Mouse (Mus musculus) MEL (cell line): ENCODE measurements around the gene Kcnc2. TPM values are rescaled to one million over a fixed set of nuclear protein-coding genes. Genes with fewer than 3 reads are reported as not detected.

ENCODE experiments used
- DNase-seq: peaks from one replicate; pipeline ENCODE4 v3.0.0; 2011; ENCODE audit warnings: low read depth, low spot score
- H3K27ac ChIP-seq: 2 replicates; pipeline ENCODE4 v1.5.1; 2012; ENCODE audit warnings: low read depth, mild to moderate bottlenecking, control low read depth, low read length, moderate library complexity; ENCODE audit not compliant: control insufficient read depth
- H3K27me3 ChIP-seq, 2 experiments: fragments of 150-350 bp in 1 of 2; sonication (generic) in 1 of 2; 2 replicates each; pipeline ENCODE4 v1.6.1; 2012; ENCODE audit warnings: low read length in 2 of 2, mild to moderate bottlenecking in 2 of 2, improper control_type of control experiment in 1 of 2, moderate library complexity in 1 of 2; ENCODE audit not compliant: insufficient read depth in 2 of 2, control insufficient read depth in 1 of 2
- H3K36me3 ChIP-seq, 2 experiments: 2 replicates each; pipeline ENCODE4 v1.6.1; 2012 to 2014; ENCODE audit warnings: low read length in 2 of 2, improper control_type of control experiment in 1 of 2, inconsistent platforms in 1 of 2, mild to moderate bottlenecking in 1 of 2; ENCODE audit not compliant: insufficient read depth in 2 of 2, control insufficient read depth in 1 of 2
- H3K4me1 ChIP-seq, 2 experiments: fragments of 150-350 bp in 1 of 2; sonication (generic) in 1 of 2; 2 replicates each; pipeline ENCODE4 v1.6.1; 2012; ENCODE audit warnings: low read length in 2 of 2, improper control_type of control experiment in 1 of 2, mild to moderate bottlenecking in 1 of 2; ENCODE audit not compliant: insufficient read depth in 2 of 2, control insufficient read depth in 1 of 2
- H3K4me3 ChIP-seq, 2 experiments: fragments of 150-350 bp in 1 of 2; sonication (generic) in 1 of 2; 2 replicates each; pipeline ENCODE4 v1.5.1; 2012; ENCODE audit warnings: low read depth in 2 of 2, low read length in 2 of 2, mild to moderate bottlenecking in 2 of 2, moderate library complexity in 2 of 2, control low read depth in 1 of 2, improper control_type of control experiment in 1 of 2; ENCODE audit not compliant: control insufficient read depth in 1 of 2, insufficient read depth in 1 of 2
- H3K79me2 ChIP-seq: 2 replicates; pipeline ENCODE4 v1.6.1; 2012; ENCODE audit warnings: mild to moderate bottlenecking, low read length, moderate library complexity; ENCODE audit not compliant: control insufficient read depth, poor library complexity, insufficient read depth
- H3K9ac ChIP-seq: 2 replicates; pipeline ENCODE4 v1.6.1; 2012; ENCODE audit warnings: low read depth, mild to moderate bottlenecking, control low read depth, low read length, moderate library complexity; ENCODE audit not compliant: control insufficient read depth, poor library complexity, severe bottlenecking
- H3K9me3 ChIP-seq: fragments of 150-350 bp; sonication (generic); replicated peaks from 2 replicates; pipeline ENCODE4 v1.6.1; 2012; ENCODE audit warnings: mild to moderate bottlenecking, low read length, improper control_type of control experiment, moderate library complexity; ENCODE audit not compliant: insufficient read depth
- CHD1 ChIP-seq: IDR thresholded peaks from 2 replicates; pipeline ENCODE4 v1.6.1; 2012; ENCODE audit warnings: low read depth, mild to moderate bottlenecking, inconsistent platforms, low read length, improper control_type of control experiment
- CHD2 ChIP-seq: IDR thresholded peaks from 2 replicates; pipeline ENCODE4 v1.6.1; 2011; ENCODE audit warnings: low read length, improper control_type of control experiment
- CTCF ChIP-seq, 3 experiments: IDR thresholded peaks in 2 of 3; conservative IDR thresholded peaks in 1 of 3; 2 replicates each; pipeline ENCODE4 v1.5.1; 2011 to 2012; ENCODE audit warnings: low read length in 3 of 3, low read depth in 2 of 3, mild to moderate bottlenecking in 2 of 3, improper control_type of control experiment in 1 of 3, inconsistent platforms in 1 of 3, mixed read lengths in 1 of 3, moderate library complexity in 1 of 3; ENCODE audit not compliant: control insufficient read depth in 1 of 3, insufficient read depth in 1 of 3, poor library complexity in 1 of 3, severe bottlenecking in 1 of 3
- EP300 ChIP-seq, 2 experiments: IDR thresholded peaks; 2 replicates each; pipeline ENCODE4 v1.6.1; 2011; ENCODE audit warnings: improper control_type of control experiment in 2 of 2, low read length in 2 of 2, low read depth in 1 of 2, mild to moderate bottlenecking in 1 of 2
- ETS1 ChIP-seq: IDR thresholded peaks from 2 replicates; pipeline ENCODE4 v1.6.1; 2012; ENCODE audit warnings: low read depth, mild to moderate bottlenecking, inconsistent platforms, low read length, improper control_type of control experiment, moderate library complexity
- JUND ChIP-seq: IDR thresholded peaks from 2 replicates; pipeline ENCODE4 v1.6.1; 2011; ENCODE audit warnings: low read depth, mild to moderate bottlenecking, improper control_type of control experiment, low read length
- KAT2A ChIP-seq: conservative IDR thresholded peaks from 2 replicates; pipeline ENCODE4 v1.6.1; 2012; ENCODE audit warnings: low read depth, low read length, improper control_type of control experiment, inconsistent platforms
- MAFK ChIP-seq: IDR thresholded peaks from 2 replicates; pipeline ENCODE4 v1.6.1; 2011; ENCODE audit warnings: low read depth, mild to moderate bottlenecking, low read length, improper control_type of control experiment, borderline replicate concordance
- MEF2A ChIP-seq: IDR thresholded peaks from 2 replicates; pipeline ENCODE4 v1.6.1; 2014; ENCODE audit warnings: low read depth, mild to moderate bottlenecking, inconsistent platforms, low read length, improper control_type of control experiment; ENCODE audit not compliant: poor library complexity, insufficient replicate concordance, severe bottlenecking; ENCODE audit errors: extremely low read depth
- MXI1 ChIP-seq: IDR thresholded peaks from 2 replicates; pipeline ENCODE4 v1.6.1; 2011; ENCODE audit warnings: mild to moderate bottlenecking, low read depth, low read length, improper control_type of control experiment
- MYC ChIP-seq: IDR thresholded peaks from 2 replicates; pipeline ENCODE4 v1.6.1; 2011; ENCODE audit warnings: low read depth, mild to moderate bottlenecking, low read length, improper control_type of control experiment, moderate library complexity
- NRF1 ChIP-seq: IDR thresholded peaks from 2 replicates; pipeline ENCODE4 v1.6.1; 2014; ENCODE audit warnings: low read depth, mild to moderate bottlenecking, inconsistent platforms, low read length, improper control_type of control experiment, moderate library complexity; ENCODE audit not compliant: poor library complexity, insufficient read depth, severe bottlenecking
- POLR2A ChIP-seq, 2 experiments: IDR thresholded peaks; 2 replicates each; pipeline ENCODE4 v1.6.1; 2011 to 2012; ENCODE audit warnings: low read length in 2 of 2, mild to moderate bottlenecking in 2 of 2, control low read depth in 1 of 2, improper control_type of control experiment in 1 of 2, low read depth in 1 of 2, moderate library complexity in 1 of 2; ENCODE audit not compliant: control insufficient read depth in 1 of 2, insufficient read depth in 1 of 2, poor library complexity in 1 of 2
- RCOR1 ChIP-seq: IDR thresholded peaks from 2 replicates; pipeline ENCODE4 v1.6.1; 2012; ENCODE audit warnings: low read depth, mild to moderate bottlenecking, inconsistent platforms, low read length, improper control_type of control experiment
- SMC3 ChIP-seq: IDR thresholded peaks from 2 replicates; pipeline ENCODE4 v1.6.1; 2011; ENCODE audit warnings: low read depth, low read length, improper control_type of control experiment
- TAL1 ChIP-seq: IDR thresholded peaks from 2 replicates; pipeline ENCODE4 v1.6.1; 2012; ENCODE audit warnings: mild to moderate bottlenecking, inconsistent platforms, low read length, moderate library complexity, mixed read lengths
- TBP ChIP-seq: IDR thresholded peaks from 2 replicates; pipeline ENCODE4 v1.8.0; 2011; ENCODE audit warnings: low read depth, low read length, improper control_type of control experiment
- USF2 ChIP-seq, 2 experiments: IDR thresholded peaks; 2 replicates each; pipeline ENCODE4 v1.6.1; 2011 to 2012; ENCODE audit warnings: improper control_type of control experiment in 2 of 2, low read length in 2 of 2, borderline replicate concordance in 1 of 2, inconsistent platforms in 1 of 2, low read depth in 1 of 2, mild to moderate bottlenecking in 1 of 2; ENCODE audit not compliant: insufficient read depth in 1 of 2
- ZC3H11A ChIP-seq: IDR thresholded peaks from 2 replicates; pipeline ENCODE4 v1.6.1; 2012; ENCODE audit warnings: low read depth, mild to moderate bottlenecking, inconsistent platforms, low read length, improper control_type of control experiment
- polyA plus RNA-seq, 2 experiments: library from polyadenylated mRNA; stranded (reverse) in 1 of 2; unstranded in 1 of 2; fragments of >175 nt in 1 of 2; fragments of >200 nt in 1 of 2; gene quantifications; 2 replicates each; pipeline versions ENCODE4 v1.2.1 to v1.2.4; 2012; ENCODE audit warnings: low replicate concordance in 2 of 2, low read depth in 1 of 2; ENCODE audit not compliant: insufficient read length in 2 of 2, insufficient read depth in 1 of 2, missing spikeins in 1 of 2
- total RNA-seq: library from RNA; depleted of rRNA; stranded (reverse); fragments of 300-350 nt; gene quantifications from 2 replicates; pipeline ENCODE4 v1.2.3, GENCODE M21; 2012

Gene Kcnc2
- total and polyA plus RNA-seq, 3 experiments: not detected

DNA sequence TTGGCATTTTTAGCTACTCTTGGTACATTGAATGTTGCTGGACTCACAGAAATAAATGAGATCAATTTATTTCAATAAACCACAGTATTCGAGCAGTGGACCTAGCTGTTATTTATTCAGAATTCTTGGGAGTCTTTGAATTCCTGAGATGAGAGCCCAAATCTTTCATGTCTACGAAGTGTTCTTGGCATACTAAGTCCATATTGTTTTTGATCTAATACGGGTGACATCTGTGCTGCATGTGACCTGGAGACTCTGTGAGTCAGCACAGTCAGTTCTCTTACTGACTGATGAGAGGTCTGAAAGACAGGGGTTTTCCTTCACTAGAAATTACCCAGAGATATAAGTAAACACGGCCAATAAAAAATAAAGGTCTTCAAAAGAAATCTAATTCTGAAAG is 173.7 kb downstream of the Kcnc2 start:
- no peaks in the 10 kb centered on the region for H3K9me3 ChIP-seq
- DNase-seq: no peak
- H3K4me1 ChIP-seq: no peaks in the 10 kb centered on the region
- no peaks in the 10 kb centered on the region for H3K79me2 ChIP-seq
- no peaks in the 10 kb centered on the region for H3K36me3 ChIP-seq
- TF ChIP-seq USF2 (IDR thresholded peaks at IDR 0.05; ENCODE audit: borderline replicate concordance in 1 of 2, insufficient read depth in 1 of 2, low read depth in 1 of 2, low read length in 2 of 2) (no peak), TBP (no peak), CHD1 (no peak), SMC3 (no peak), TAL1 (no peak), MAFK (no peak), JUND (no peak), NRF1 (no peak), MXI1 (no peak), POLR2A (IDR thresholded peaks at IDR 0.05; ENCODE audit: control insufficient read depth in 1 of 2, insufficient read depth in 1 of 2, low read depth in 1 of 2, low read length in 2 of 2, poor library complexity in 1 of 2) (no peak), ETS1 (no peak), ZC3H11A (no peak), CHD2 (no peak), EP300 (IDR thresholded peaks at IDR 0.05; ENCODE audit: low read depth in 1 of 2, low read length in 2 of 2) (no peak), MYC (no peak), MEF2A (no peak)
- H3K27me3 ChIP-seq: no peaks in the 10 kb centered on the region
- H3K27ac ChIP-seq: no peak overlapping the region
- H3K4me3 ChIP-seq: no peak overlapping the region
- H3K9ac ChIP-seq: no peak overlapping the region

GRCm38 (mm10) chr10:112450910-112451309 is 180.0 kb downstream of the Kcnc2 start:
- TF ChIP-seq RCOR1: no peak
- TF ChIP-seq TBP: no peak
- 0 out of 2 replicates have a peak, but pooled peaks have one; percentile 8 for TF ChIP-seq SMC3
- no peak for TF ChIP-seq KAT2A
- peak; percentile 22 to 38 (median 25); a peak in 5 of 6 replicates for TF ChIP-seq CTCF (IDR thresholded peaks at IDR 0.05 in 2 of 3, conservative IDR thresholded peaks at IDR 0.05 in 1 of 3; ENCODE audit: control insufficient read depth in 1 of 3, insufficient read depth in 1 of 3, low read depth in 2 of 3, low read length in 3 of 3, poor library complexity in 1 of 3, severe bottlenecking in 1 of 3)
- TF ChIP-seq, all 39 proteins: peak for 2
- Histone ChIP-seq H3K9ac (no peak overlapping the region), H3K27me3 (no peaks in the 10 kb centered on the region), H3K4me1 (no peaks in the 10 kb centered on the region), H3K9me3 (no peaks in the 10 kb centered on the region), H3K79me2 (no peaks in the 10 kb centered on the region), H3K27ac (no peak overlapping the region), H3K36me3 (no peaks in the 10 kb centered on the region), H3K4me3 (no peak overlapping the region)
- DNase-seq: peak; percentile 9
